Comparison of ENCODE assay signal across 29 mouse cellular contexts in the genomic region with DNA sequence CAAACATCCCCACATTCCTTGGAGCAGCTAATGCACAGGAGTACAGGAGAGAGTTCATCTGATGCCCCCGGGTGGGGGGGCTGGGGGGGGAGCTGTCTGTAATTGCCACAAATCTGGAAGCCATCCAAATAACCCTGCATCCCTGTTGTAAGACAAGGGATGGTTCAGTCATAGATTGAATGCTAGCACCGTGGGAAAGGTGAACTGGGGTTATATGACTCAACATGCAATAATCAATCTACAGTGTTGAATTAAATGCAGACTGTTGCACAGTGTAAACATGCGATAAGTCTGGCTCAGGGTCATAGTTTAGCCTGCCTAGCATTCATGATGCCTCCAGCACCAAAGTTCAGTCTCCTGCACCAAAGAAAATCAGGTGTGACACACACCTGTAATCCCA.
DNase-seq lines count a peak whose midpoint lies in the region; ATAC-seq and TF ChIP-seq lines count a peak whose summit lies in the region.
"Had no signal": no experiment of that assay in that cellular context is flagged by ENCODE, and none has a peak within 500 bp of the region (broad histone marks: within the 10 kb centered on the region; RNA-seq: fewer than 3 reads in every experiment).

No protein-coding gene starts in this region.

- H3K4me2 ChIP-seq in embryonic facial prominence, embryonic 14.5 days (ENCODE audit: low read depth, low read length): no peak overlapping the region
- no peak overlapping the region for H3K4me2 ChIP-seq in neural tube, embryonic 13.5 days
- no peak overlapping the region for H3K4me2 ChIP-seq in neural tube, embryonic 15.5 days
- H3K4me2 ChIP-seq in intestine, postnatal 0 days (replicated peaks; ENCODE audit: low read depth): no peak overlapping the region
- H3K4me2 ChIP-seq in stomach, postnatal 0 days (replicated peaks; ENCODE audit: low read depth): no peak overlapping the region
- H3K4me2 ChIP-seq: embryonic facial prominence, embryonic 15.5 days; forebrain, embryonic 13.5 days; heart, embryonic 13.5 days; limb, embryonic 12.5 days; liver, embryonic 12.5 days; midbrain, embryonic 11.5 days; neural tube, embryonic 12.5 days had no signal

- no peak overlapping the region for H3K9ac ChIP-seq in embryonic facial prominence, embryonic 14.5 days (ENCODE audit: low read depth, low read length)
- H3K9ac ChIP-seq in neural tube, embryonic 13.5 days: no peak overlapping the region
- H3K9ac ChIP-seq in neural tube, embryonic 15.5 days (replicated peaks): no peak overlapping the region
- no peak overlapping the region for H3K9ac ChIP-seq in intestine, postnatal 0 days (ENCODE audit: low read depth, low read length)
- no peak overlapping the region for H3K9ac ChIP-seq in stomach, postnatal 0 days (ENCODE audit: low read length)
- H3K9ac ChIP-seq: embryonic facial prominence, embryonic 15.5 days; forebrain, embryonic 13.5 days; heart, embryonic 13.5 days; limb, embryonic 12.5 days; liver, embryonic 12.5 days; liver, postnatal 0 days; neural tube, embryonic 12.5 days had no signal

- DNase-seq in embryonic facial prominence, embryonic 14.5 days (ENCODE audit: low spot score): peak; percentile 41
- no peak for DNase-seq in embryonic facial prominence, embryonic 10.5 days (ENCODE audit: low spot score)
- DNase-seq in stomach, postnatal 0 days (ENCODE audit: low spot score): peak; percentile 18
- no peak for DNase-seq in left cerebral cortex, postnatal 36 days (ENCODE audit: low spot score in 2 of 2)
- no peak for DNase-seq in spleen, postnatal 4 days (ENCODE audit: low spot score in 2 of 2)
- DNase-seq: adrenal gland, adult 8-10 months; cerebellum, adult 2 months; cerebellum, postnatal 25 days; gastrocnemius, postnatal 25 days; heart, adult 2 months; heart, postnatal 10 days; kidney, adult 9 months; kidney, postnatal 10 days; liver, postnatal 0 days; lung, postnatal 36 days; right cerebral cortex, postnatal 25 days had no signal

- no peaks in the 10 kb centered on the region for H3K27me3 ChIP-seq in embryonic facial prominence, embryonic 14.5 days (replicated peaks; ENCODE audit: control insufficient read depth, insufficient read depth, low read length)
- H3K27me3 ChIP-seq in embryonic facial prominence, embryonic 10.5 days (replicated peaks; ENCODE audit: low read depth, poor library complexity, severe bottlenecking): no peaks in the 10 kb centered on the region
- no peaks in the 10 kb centered on the region for H3K27me3 ChIP-seq in neural tube, embryonic 13.5 days
- H3K27me3 ChIP-seq in neural tube, embryonic 15.5 days (replicated peaks): no peaks in the 10 kb centered on the region
- no peaks in the 10 kb centered on the region for H3K27me3 ChIP-seq in intestine, postnatal 0 days (replicated peaks; ENCODE audit: control insufficient read depth, insufficient read depth, low read length)
- no peaks in the 10 kb centered on the region for H3K27me3 ChIP-seq in stomach, postnatal 0 days (ENCODE audit: control insufficient read depth, insufficient read depth, low read length)
- H3K27me3 ChIP-seq: embryonic facial prominence, embryonic 15.5 days; forebrain, embryonic 13.5 days; heart, embryonic 13.5 days; limb, embryonic 12.5 days; liver, embryonic 12.5 days; neural tube, embryonic 12.5 days had no signal

- ATAC-seq in embryonic facial prominence, embryonic 14.5 days (ENCODE audit: low read depth): peak; percentile 57; the same call in 1 of the 2 replicates
- peak; percentile 50; the same call in 1 of the 2 replicates for ATAC-seq in neural tube, embryonic 13.5 days (ENCODE audit: low read depth)
- no peak for ATAC-seq in neural tube, embryonic 15.5 days (ENCODE audit: low FRiP score)
- peak; percentile 66; the same call in 1 of the 2 replicates for ATAC-seq in intestine, postnatal 0 days
- peak; percentile 85 for ATAC-seq in stomach, postnatal 0 days (ENCODE audit: low FRiP score, low TSS enrichment)
- ATAC-seq: CD4-positive, CD25-positive, alpha-beta regulatory T cell, adult 4 months; forebrain, embryonic 13.5 days; hindbrain, embryonic 16.5 days; liver, embryonic 12.5 days; liver, postnatal 0 days; midbrain, embryonic 16.5 days had no signal

- WGBS in embryonic facial prominence, embryonic 14.5 days: 37% methylated on average over 3 of the region's 3 CpGs
- 74% methylated on average over 3 of the region's 3 CpGs for WGBS in embryonic facial prominence, embryonic 10.5 days
- WGBS in neural tube, embryonic 13.5 days: 62% methylated on average over 3 of the region's 3 CpGs
- WGBS in neural tube, embryonic 15.5 days: 52% methylated on average over 3 of the region's 3 CpGs
- 24% methylated on average over 3 of the region's 3 CpGs for WGBS in intestine, postnatal 0 days
- WGBS in stomach, postnatal 0 days: 23% methylated on average over 3 of the region's 3 CpGs

- no peak for TF ChIP-seq EP300 in stomach, postnatal 0 days (optimal IDR thresholded peaks at IDR 0.05)

- no peak overlapping the region for H3K4me3 ChIP-seq in embryonic facial prominence, embryonic 14.5 days (ENCODE audit: low read depth, low read length)
- H3K4me3 ChIP-seq in embryonic facial prominence, embryonic 10.5 days: no peak overlapping the region
- H3K4me3 ChIP-seq in neural tube, embryonic 13.5 days: no peak overlapping the region
- H3K4me3 ChIP-seq in neural tube, embryonic 15.5 days (replicated peaks): no peak overlapping the region
- no peak overlapping the region for H3K4me3 ChIP-seq in intestine, postnatal 0 days (ENCODE audit: low read depth, low read length)
- H3K4me3 ChIP-seq in stomach, postnatal 0 days (ENCODE audit: low read depth, low read length): no peak overlapping the region
- H3K4me3 ChIP-seq: embryonic facial prominence, embryonic 15.5 days; forebrain, embryonic 13.5 days; heart, adult 2 months; heart, embryonic 13.5 days; limb, embryonic 12.5 days; liver, embryonic 12.5 days; neural tube, embryonic 12.5 days had no signal

- no peak overlapping the region for H3K27ac ChIP-seq in embryonic facial prominence, embryonic 14.5 days (replicated peaks; ENCODE audit: low read depth, low read length)
- H3K27ac ChIP-seq in embryonic facial prominence, embryonic 10.5 days (replicated peaks): no peak overlapping the region
- no peak overlapping the region for H3K27ac ChIP-seq in neural tube, embryonic 13.5 days (replicated peaks)
- H3K27ac ChIP-seq in neural tube, embryonic 15.5 days (replicated peaks): no peak overlapping the region
- H3K27ac ChIP-seq in intestine, postnatal 0 days (ENCODE audit: low read depth, low read length): no peak overlapping the region
- H3K27ac ChIP-seq in stomach, postnatal 0 days (replicated peaks): no peak overlapping the region
- H3K27ac ChIP-seq: embryonic facial prominence, embryonic 15.5 days; forebrain, embryonic 13.5 days; heart, adult 2 months; heart, embryonic 13.5 days; limb, embryonic 12.5 days; liver, embryonic 12.5 days; neural tube, embryonic 12.5 days had no signal

- intact Hi-C loops in left cerebral cortex, postnatal 36 days (cut with DNase I): no loop called here

- H3K9me3 ChIP-seq in embryonic facial prominence, embryonic 14.5 days (ENCODE audit: control insufficient read depth, low read length): no peaks in the 10 kb centered on the region
- H3K9me3 ChIP-seq in embryonic facial prominence, embryonic 10.5 days: no peaks in the 10 kb centered on the region
- H3K9me3 ChIP-seq in neural tube, embryonic 13.5 days: no peaks in the 10 kb centered on the region
- H3K9me3 ChIP-seq in neural tube, embryonic 15.5 days (replicated peaks): no peaks in the 10 kb centered on the region
- H3K9me3 ChIP-seq in intestine, postnatal 0 days (ENCODE audit: control insufficient read depth): no peaks in the 10 kb centered on the region
- H3K9me3 ChIP-seq in stomach, postnatal 0 days (ENCODE audit: control insufficient read depth, low read length): no peaks in the 10 kb centered on the region
- H3K9me3 ChIP-seq: embryonic facial prominence, embryonic 15.5 days; forebrain, embryonic 13.5 days; heart, embryonic 13.5 days; limb, embryonic 12.5 days; liver, embryonic 12.5 days; neural tube, embryonic 12.5 days had no signal

- H3K36me3 ChIP-seq in embryonic facial prominence, embryonic 14.5 days (ENCODE audit: control insufficient read depth, insufficient read depth, low read length): no peaks in the 10 kb centered on the region
- H3K36me3 ChIP-seq in embryonic facial prominence, embryonic 10.5 days (replicated peaks): no peaks in the 10 kb centered on the region
- H3K36me3 ChIP-seq in neural tube, embryonic 13.5 days: no peaks in the 10 kb centered on the region
- no peaks in the 10 kb centered on the region for H3K36me3 ChIP-seq in neural tube, embryonic 15.5 days
- no peaks in the 10 kb centered on the region for H3K36me3 ChIP-seq in intestine, postnatal 0 days (ENCODE audit: control insufficient read depth, insufficient read depth)
- H3K36me3 ChIP-seq in stomach, postnatal 0 days (ENCODE audit: control insufficient read depth, insufficient read depth, low read length): no peaks in the 10 kb centered on the region
- H3K36me3 ChIP-seq: embryonic facial prominence, embryonic 15.5 days; heart, embryonic 13.5 days; limb, embryonic 12.5 days; liver, embryonic 12.5 days; neural tube, embryonic 12.5 days had no signal

- no peaks in the 10 kb centered on the region; the same call in 1 of the 2 replicates for H3K4me1 ChIP-seq in embryonic facial prominence, embryonic 14.5 days (ENCODE audit: control insufficient read depth, insufficient read depth, low read length)
- H3K4me1 ChIP-seq in embryonic facial prominence, embryonic 10.5 days: peaks cover 5% of the 10 kb centered on the region
- H3K4me1 ChIP-seq in neural tube, embryonic 13.5 days (replicated peaks): peaks cover 22% of the 10 kb centered on the region
- peaks cover 6% of the 10 kb centered on the region for H3K4me1 ChIP-seq in neural tube, embryonic 15.5 days
- no peaks in the 10 kb centered on the region for H3K4me1 ChIP-seq in intestine, postnatal 0 days (replicated peaks; ENCODE audit: control insufficient read depth, insufficient read depth, low read length)
- no peaks in the 10 kb centered on the region for H3K4me1 ChIP-seq in stomach, postnatal 0 days (replicated peaks; ENCODE audit: control insufficient read depth, insufficient read depth)
- H3K4me1 ChIP-seq: embryonic facial prominence, embryonic 15.5 days; heart, embryonic 13.5 days; limb, embryonic 12.5 days; liver, embryonic 12.5 days; neural tube, embryonic 12.5 days had no signal

- no peak for TF ChIP-seq CTCF in intestine, postnatal 0 days (IDR thresholded peaks at IDR 0.05; ENCODE audit: low read depth)
- TF ChIP-seq CTCF in stomach, postnatal 0 days (IDR thresholded peaks at IDR 0.05; ENCODE audit: low read depth): no peak

Comparison
In these comparisons a context has a peak if more than half of its experiments do, and no peak if none do; other contexts are left out.
1. DNase-seq: peak in embryonic facial prominence, embryonic 14.5 days (single experiment) and stomach, postnatal 0 days (single experiment); none in embryonic facial prominence, embryonic 10.5 days (single experiment), left cerebral cortex, postnatal 36 days (0 of 2) and spleen, postnatal 4 days (0 of 2).